ENCODE assay signal across 21 mouse cellular contexts in genomic region chr10:24133132-24133531, GRCm38 (mm10). TPM values are rescaled to one million over a fixed set of nuclear protein-coding genes. Genes with fewer than 3 reads are reported as not detected.
DNase-seq lines count a peak whose midpoint lies in the region; ATAC-seq lines count a peak whose summit lies in the region.
"Had no signal": no experiment of that assay in that cellular context is flagged by ENCODE, and none has a peak within 500 bp of the region (broad histone marks: within the 10 kb centered on the region; RNA-seq: fewer than 3 reads in every experiment).

No protein-coding gene starts in this region.

- no peaks in the 10 kb centered on the region for H3K27me3 ChIP-seq in liver, embryonic 13.5 days
- H3K27me3 ChIP-seq in liver, embryonic 11.5 days (replicated peaks; ENCODE audit: control insufficient read depth, insufficient read depth, low read length) = no peaks in the 10 kb centered on the region
- H3K27me3 ChIP-seq in liver, embryonic 16.5 days (ENCODE audit: control insufficient read depth, insufficient read depth, low read depth, low read length) = no peaks in the 10 kb centered on the region
- H3K27me3 ChIP-seq in splenic B cell, adult 2 months (ENCODE audit: control insufficient read depth, insufficient read depth, low read length, poor library complexity, severe bottlenecking) = no peaks in the 10 kb centered on the region
- H3K27me3 ChIP-seq in embryonic facial prominence, embryonic 10.5 days (replicated peaks; ENCODE audit: low read depth, poor library complexity, severe bottlenecking) = no peaks in the 10 kb centered on the region
- no peaks in the 10 kb centered on the region for H3K27me3 ChIP-seq in kidney, embryonic 14.5 days (ENCODE audit: control insufficient read depth, insufficient read depth, low read length)
- H3K27me3 ChIP-seq: forebrain, embryonic 12.5 days; heart, embryonic 15.5 days; midbrain, embryonic 13.5 days; neural tube, embryonic 12.5 days had no signal

- no peak overlapping the region for H3K4me3 ChIP-seq in liver, embryonic 13.5 days (replicated peaks)
- no peak overlapping the region for H3K4me3 ChIP-seq in liver, embryonic 11.5 days (ENCODE audit: low read depth, low read length)
- H3K4me3 ChIP-seq in liver, embryonic 16.5 days (ENCODE audit: low read depth, low read length) = no peak overlapping the region
- no peak overlapping the region for H3K4me3 ChIP-seq in embryonic facial prominence, embryonic 10.5 days
- no peak overlapping the region for H3K4me3 ChIP-seq in kidney, embryonic 14.5 days (ENCODE audit: low read length)
- H3K4me3 ChIP-seq: forebrain, embryonic 12.5 days; heart, embryonic 15.5 days; midbrain, embryonic 13.5 days; neural tube, embryonic 12.5 days had no signal

- H3K9me3 ChIP-seq in liver, embryonic 13.5 days (replicated peaks) = no peaks in the 10 kb centered on the region
- H3K9me3 ChIP-seq in liver, embryonic 11.5 days (ENCODE audit: control insufficient read depth, low read length) = no peaks in the 10 kb centered on the region
- no peaks in the 10 kb centered on the region for H3K9me3 ChIP-seq in liver, embryonic 16.5 days (replicated peaks; ENCODE audit: control insufficient read depth, low read length)
- no peaks in the 10 kb centered on the region for H3K9me3 ChIP-seq in embryonic facial prominence, embryonic 10.5 days
- H3K9me3 ChIP-seq in kidney, embryonic 14.5 days (ENCODE audit: control insufficient read depth, low read length) = no peaks in the 10 kb centered on the region
- H3K9me3 ChIP-seq: forebrain, embryonic 12.5 days; heart, embryonic 15.5 days; midbrain, embryonic 13.5 days; neural tube, embryonic 12.5 days had no signal

- H3K4me2 ChIP-seq in liver, embryonic 13.5 days = no peak overlapping the region
- H3K4me2 ChIP-seq in liver, embryonic 11.5 days = no peak overlapping the region
- H3K4me2 ChIP-seq in liver, embryonic 16.5 days (ENCODE audit: low read depth, low read length) = no peak overlapping the region
- H3K4me2 ChIP-seq in kidney, embryonic 14.5 days (replicated peaks; ENCODE audit: low read depth, low read length) = no peak overlapping the region
- H3K4me2 ChIP-seq: midbrain, embryonic 13.5 days had no signal

- peaks cover 35% of the 10 kb centered on the region for H3K4me1 ChIP-seq in liver, embryonic 13.5 days (replicated peaks)
- peaks cover 16% of the 10 kb centered on the region for H3K4me1 ChIP-seq in liver, embryonic 11.5 days (replicated peaks; ENCODE audit: control insufficient read depth, insufficient read depth, low read length)
- peaks cover 17% of the 10 kb centered on the region for H3K4me1 ChIP-seq in liver, embryonic 16.5 days (ENCODE audit: control insufficient read depth, low read depth, low read length)
- H3K4me1 ChIP-seq in embryonic facial prominence, embryonic 10.5 days = peaks cover 14% of the 10 kb centered on the region
- H3K4me1 ChIP-seq in kidney, embryonic 14.5 days (ENCODE audit: control insufficient read depth, insufficient read depth, low read length) = no peaks in the 10 kb centered on the region
- H3K4me1 ChIP-seq: neural tube, embryonic 12.5 days had no signal

- H3K36me3 ChIP-seq in liver, embryonic 13.5 days = no peaks in the 10 kb centered on the region
- H3K36me3 ChIP-seq in liver, embryonic 11.5 days (ENCODE audit: control insufficient read depth, insufficient read depth, low read length) = no peaks in the 10 kb centered on the region
- H3K36me3 ChIP-seq in liver, embryonic 16.5 days (ENCODE audit: control insufficient read depth, insufficient read depth) = no peaks in the 10 kb centered on the region
- H3K36me3 ChIP-seq in splenic B cell, adult 2 months (ENCODE audit: control insufficient read depth, insufficient read depth, low read length, poor library complexity, severe bottlenecking) = no peaks in the 10 kb centered on the region
- H3K36me3 ChIP-seq in embryonic facial prominence, embryonic 10.5 days (replicated peaks) = no peaks in the 10 kb centered on the region
- no peaks in the 10 kb centered on the region for H3K36me3 ChIP-seq in kidney, embryonic 14.5 days (ENCODE audit: control insufficient read depth, insufficient read depth, low read length)
- H3K36me3 ChIP-seq: forebrain, embryonic 12.5 days; heart, embryonic 15.5 days; midbrain, embryonic 13.5 days; neural tube, embryonic 12.5 days had no signal

- no peak for DNase-seq in liver, embryonic 13.5 days
- DNase-seq in liver, embryonic 11.5 days (ENCODE audit: low spot score) = no peak
- peak; percentile 86 for DNase-seq in MEL-GATA-1-ER (ENCODE audit: extremely low read depth, low read depth)
- peak; percentile 61 for DNase-seq in splenic B cell, adult 2 months (ENCODE audit: low read depth, low spot score)
- DNase-seq in embryonic facial prominence, embryonic 10.5 days (ENCODE audit: low spot score) = no peak
- no peak for DNase-seq in right cerebral cortex, adult 2 months (ENCODE audit: low spot score in 2 of 2)
- DNase-seq: cerebellum, adult 9-11 months; gastrocnemius, postnatal 10 days; right cerebral cortex, adult 18-20 months had no signal

- 0 out of 2 replicates have a peak, but pooled peaks have one; percentile 38 for ATAC-seq in liver, embryonic 13.5 days (ENCODE audit: low read depth)
- ATAC-seq in liver, embryonic 11.5 days (replicated peaks; ENCODE audit: low FRiP score) = no peak
- ATAC-seq in liver, embryonic 16.5 days (ENCODE audit: low read depth) = peak; percentile 25; the same call in 1 of the 2 replicates
- no peak for ATAC-seq in kidney, embryonic 14.5 days (ENCODE audit: low FRiP score, low TSS enrichment)
- ATAC-seq: activated CD4-positive, CD25-positive, alpha-beta regulatory T cell, adult 4 months; hindbrain, embryonic 16.5 days; midbrain, embryonic 13.5 days had no signal

- H3K9ac ChIP-seq in liver, embryonic 13.5 days = no peak overlapping the region
- H3K9ac ChIP-seq in liver, embryonic 11.5 days (ENCODE audit: low read depth, low read length) = no peak overlapping the region
- H3K9ac ChIP-seq in liver, embryonic 16.5 days (ENCODE audit: low read depth, low read length) = no peak overlapping the region
- H3K9ac ChIP-seq in kidney, embryonic 14.5 days (ENCODE audit: low read depth, low read length) = no peak overlapping the region
- H3K9ac ChIP-seq: forebrain, embryonic 12.5 days; heart, embryonic 15.5 days; neural tube, embryonic 12.5 days had no signal

- no peak overlapping the region for H3K27ac ChIP-seq in liver, embryonic 13.5 days
- no peak overlapping the region for H3K27ac ChIP-seq in liver, embryonic 11.5 days (ENCODE audit: low read depth, low read length)
- no peak overlapping the region for H3K27ac ChIP-seq in liver, embryonic 16.5 days (ENCODE audit: low read length)
- H3K27ac ChIP-seq in embryonic facial prominence, embryonic 10.5 days (replicated peaks) = no peak overlapping the region
- no peak overlapping the region for H3K27ac ChIP-seq in kidney, embryonic 14.5 days (ENCODE audit: low read depth, low read length)
- H3K27ac ChIP-seq: forebrain, embryonic 12.5 days; heart, embryonic 15.5 days; midbrain, embryonic 13.5 days; neural tube, embryonic 12.5 days had no signal

- 6% methylated on average over 2 of the region's 2 CpGs for WGBS in liver, embryonic 13.5 days (ENCODE audit: insufficient replicate concordance)
- WGBS in liver, embryonic 11.5 days = 22% methylated on average over 2 of the region's 2 CpGs
- 15% methylated on average over 2 of the region's 2 CpGs for WGBS in liver, embryonic 16.5 days (ENCODE audit: insufficient replicate concordance)
- 30% methylated on average over 2 of the region's 2 CpGs for WGBS in embryonic facial prominence, embryonic 10.5 days
- WGBS in kidney, embryonic 14.5 days = 38% methylated on average over 2 of the region's 2 CpGs

RNA-seq across cellular contexts. Expression of gene Stx7, which starts 16.0 kb away (rescaled TPM):
- polyA plus RNA-seq in liver, embryonic 13.5 days (2015; fragmentation: Nextera tagmentation; extraction: Ambion mirVana) = 31.6 and 37.1 TPM in 2 replicates
- 50.7 and 56.0 TPM in 2 replicates for polyA plus RNA-seq in liver, embryonic 11.5 days (2014; fragmentation: Nextera tagmentation; extraction: Ambion mirVana)
- 25.9 and 26.8 TPM in 2 replicates for polyA plus RNA-seq in liver, embryonic 16.5 days (2015; fragmentation: Nextera tagmentation; extraction: Ambion mirVana)
- polyA plus RNA-seq in embryonic facial prominence, embryonic 10.5 days (2016; fragmentation: Nextera tagmentation; extraction: Ambion mirVana) = 47.9 and 55.1 TPM in 2 replicates
- 67.8 and 95.5 TPM in 2 replicates for polyA plus RNA-seq in kidney, embryonic 14.5 days (2014; fragmentation: Nextera tagmentation; extraction: Ambion mirVana)

RNA-seq across cellular contexts. Expression of gene Taar9, which starts 23.8 kb away (rescaled TPM):
- polyA plus RNA-seq in liver, embryonic 13.5 days (2015; fragmentation: Nextera tagmentation; extraction: Ambion mirVana) = not detected in 2 replicates
- not detected in 2 replicates for polyA plus RNA-seq in liver, embryonic 11.5 days (2014; fragmentation: Nextera tagmentation; extraction: Ambion mirVana)
- not detected in 2 replicates for polyA plus RNA-seq in liver, embryonic 16.5 days (2015; fragmentation: Nextera tagmentation; extraction: Ambion mirVana)
- polyA plus RNA-seq in embryonic facial prominence, embryonic 10.5 days (2016; fragmentation: Nextera tagmentation; extraction: Ambion mirVana) = not detected in 2 replicates
- not detected in 2 replicates for polyA plus RNA-seq in kidney, embryonic 14.5 days (2014; fragmentation: Nextera tagmentation; extraction: Ambion mirVana)
- polyA plus RNA-seq: activated CD4-positive, CD25-positive, alpha-beta regulatory T cell, adult 4 months; embryonic facial prominence, embryonic 11.5 days; forebrain, embryonic 12.5 days; heart, embryonic 15.5 days; hindbrain, embryonic 16.5 days; limb, embryonic 14.5 days; midbrain, embryonic 13.5 days; neural tube, embryonic 12.5 days; stomach, embryonic 14.5 days; urinary bladder, adult 2 months had no signal

RNA-seq across cellular contexts. Expression of gene Taar8c, which starts 31.4 kb away (rescaled TPM):
- not detected in 2 replicates for polyA plus RNA-seq in liver, embryonic 13.5 days (2015; fragmentation: Nextera tagmentation; extraction: Ambion mirVana)
- polyA plus RNA-seq in liver, embryonic 11.5 days (2014; fragmentation: Nextera tagmentation; extraction: Ambion mirVana) = not detected in 2 replicates
- polyA plus RNA-seq in liver, embryonic 16.5 days (2015; fragmentation: Nextera tagmentation; extraction: Ambion mirVana) = not detected in 2 replicates
- polyA plus RNA-seq in embryonic facial prominence, embryonic 10.5 days (2016; fragmentation: Nextera tagmentation; extraction: Ambion mirVana) = not detected in 2 replicates
- not detected in 2 replicates for polyA plus RNA-seq in kidney, embryonic 14.5 days (2014; fragmentation: Nextera tagmentation; extraction: Ambion mirVana)
- polyA plus RNA-seq: activated CD4-positive, CD25-positive, alpha-beta regulatory T cell, adult 4 months; embryonic facial prominence, embryonic 11.5 days; forebrain, embryonic 12.5 days; heart, embryonic 15.5 days; hindbrain, embryonic 16.5 days; limb, embryonic 14.5 days; midbrain, embryonic 13.5 days; neural tube, embryonic 12.5 days; stomach, embryonic 14.5 days; urinary bladder, adult 2 months had no signal

RNA-seq across cellular contexts. Expression of gene Taar8b, which starts 41.0 kb away (rescaled TPM):
- not detected in 2 replicates for polyA plus RNA-seq in liver, embryonic 13.5 days (2015; fragmentation: Nextera tagmentation; extraction: Ambion mirVana)
- not detected in 2 replicates for polyA plus RNA-seq in liver, embryonic 11.5 days (2014; fragmentation: Nextera tagmentation; extraction: Ambion mirVana)
- not detected in 2 replicates for polyA plus RNA-seq in liver, embryonic 16.5 days (2015; fragmentation: Nextera tagmentation; extraction: Ambion mirVana)
- polyA plus RNA-seq in embryonic facial prominence, embryonic 10.5 days (2016; fragmentation: Nextera tagmentation; extraction: Ambion mirVana) = not detected in 2 replicates
- polyA plus RNA-seq in kidney, embryonic 14.5 days (2014; fragmentation: Nextera tagmentation; extraction: Ambion mirVana) = not detected in 2 replicates
- polyA plus RNA-seq: activated CD4-positive, CD25-positive, alpha-beta regulatory T cell, adult 4 months; embryonic facial prominence, embryonic 11.5 days; forebrain, embryonic 12.5 days; heart, embryonic 15.5 days; hindbrain, embryonic 16.5 days; limb, embryonic 14.5 days; midbrain, embryonic 13.5 days; neural tube, embryonic 12.5 days; stomach, embryonic 14.5 days; urinary bladder, adult 2 months had no signal

RNA-seq across cellular contexts. Expression of gene Taar8a, which starts 56.8 kb away (rescaled TPM):
- polyA plus RNA-seq in liver, embryonic 13.5 days (2015; fragmentation: Nextera tagmentation; extraction: Ambion mirVana) = not detected in 2 replicates
- not detected in 2 replicates for polyA plus RNA-seq in liver, embryonic 11.5 days (2014; fragmentation: Nextera tagmentation; extraction: Ambion mirVana)
- polyA plus RNA-seq in liver, embryonic 16.5 days (2015; fragmentation: Nextera tagmentation; extraction: Ambion mirVana) = not detected in 2 replicates
- polyA plus RNA-seq in embryonic facial prominence, embryonic 10.5 days (2016; fragmentation: Nextera tagmentation; extraction: Ambion mirVana) = not detected in 2 replicates
- polyA plus RNA-seq in kidney, embryonic 14.5 days (2014; fragmentation: Nextera tagmentation; extraction: Ambion mirVana) = not detected in 2 replicates
- polyA plus RNA-seq: activated CD4-positive, CD25-positive, alpha-beta regulatory T cell, adult 4 months; embryonic facial prominence, embryonic 11.5 days; forebrain, embryonic 12.5 days; heart, embryonic 15.5 days; hindbrain, embryonic 16.5 days; limb, embryonic 14.5 days; midbrain, embryonic 13.5 days; neural tube, embryonic 12.5 days; stomach, embryonic 14.5 days; urinary bladder, adult 2 months had no signal

Comparison
In these comparisons a context has a peak if more than half of its experiments do, and no peak if none do; other contexts are left out.
1. ATAC-seq: peak in liver, embryonic 13.5 days (single experiment) and liver, embryonic 16.5 days (single experiment); none in liver, embryonic 11.5 days (single experiment) and kidney, embryonic 14.5 days (single experiment).
2. DNase-seq: peak in MEL-GATA-1-ER (single experiment) and splenic B cell, adult 2 months (single experiment); none in liver, embryonic 13.5 days (single experiment), liver, embryonic 11.5 days (single experiment), embryonic facial prominence, embryonic 10.5 days (single experiment) and right cerebral cortex, adult 2 months (0 of 2).